Mouse (Mus musculus) liver, postnatal 0 days (tissue): Measurements from ENCODE around the gene Yjefn3. TPM values are rescaled to one million over a fixed set of nuclear protein-coding genes. Genes with fewer than 3 reads are reported as not detected.

Experiments
- ATAC-seq: fragments of 200-750 bp; cut with Nextera tagmentation; 2 replicates; pipeline ENCODE4 v1.8.0; 2017; ENCODE audit warnings: mild to moderate bottlenecking, moderate library complexity
- DNase-seq: peaks from one replicate; pipeline ENCODE4 v3.0.0-alpha.2; 2016
- H3K27ac ChIP-seq: fragments of 300-500 bp; sonication (generic); 2 replicates; pipeline ENCODE4 v1.5.1; 2014; ENCODE audit warnings: antibody characterized with exemption, moderate library complexity, mild to moderate bottlenecking, low read depth
- H3K27me3 ChIP-seq: fragments of 300-500 bp; sonication (generic); 2 replicates; pipeline ENCODE4 v1.6.1; 2014; ENCODE audit warnings: low read length, control low read depth, mixed read lengths; ENCODE audit not compliant: insufficient read depth
- H3K36me3 ChIP-seq: fragments of 300-500 bp; sonication (generic); replicated peaks from 2 replicates; pipeline ENCODE4 v1.6.1; 2014; ENCODE audit warnings: mild to moderate bottlenecking, control low read depth, low read length, moderate library complexity, mixed read lengths; ENCODE audit not compliant: insufficient read depth
- H3K4me1 ChIP-seq: fragments of 300-500 bp; sonication (generic); 2 replicates; pipeline ENCODE4 v1.6.1; 2014; ENCODE audit warnings: antibody characterized with exemption, mild to moderate bottlenecking, control low read depth; ENCODE audit not compliant: insufficient read depth
- H3K4me2 ChIP-seq: fragments of 300-500 bp; sonication (generic); 2 replicates; pipeline ENCODE4 v1.6.1; 2014; ENCODE audit warnings: low read depth, mild to moderate bottlenecking, low read length, moderate library complexity, mixed read lengths
- H3K4me3 ChIP-seq: fragments of 300-500 bp; sonication (generic); 2 replicates; pipeline ENCODE4 v1.5.1; 2014; ENCODE audit warnings: low read depth, low read length
- H3K9ac ChIP-seq: fragments of 300-500 bp; sonication (generic); replicated peaks from 2 replicates; pipeline ENCODE4 v1.6.1; 2014; ENCODE audit warnings: mild to moderate bottlenecking, moderate library complexity
- H3K9me3 ChIP-seq: fragments of 300-500 bp; sonication (generic); 2 replicates; pipeline ENCODE4 v1.6.1; 2016; ENCODE audit warnings: mild to moderate bottlenecking, control low read depth, low read length, mixed read lengths
- CTCF ChIP-seq: sonication (generic); IDR thresholded peaks from 2 replicates; pipeline ENCODE4 v1.5.1; 2016; ENCODE audit warnings: antibody characterized with exemption, low read depth
- EP300 ChIP-seq: IDR thresholded peaks from 2 replicates; pipeline ENCODE4 v1.6.1; 2016; ENCODE audit warnings: antibody characterized with exemption, low read depth, mild to moderate bottlenecking
- WGBS: fragments of 180-500 bp; shearing (Covaris S2); extraction: QIAGEN DNeasy Blood & Tissue Kit; methylation state at CpG from one replicate; pipeline ENCODE4 v1.1.7; 2014; ENCODE audit not compliant: insufficient replicate concordance; 5-methylcytosine and 5-hydroxymethylcytosine counted together
- polyA plus RNA-seq: library from polyadenylated mRNA; unstranded; fragments of >200 nt; fragmentation: Nextera tagmentation; extraction: Ambion mirVana; gene quantifications from 2 replicates; pipeline ENCODE4 v1.2.1, GENCODE M21; 2015

The Yjefn3 gene
- polyA plus RNA-seq, 1 experiment from 2014 or later, result 0.72 TPM

DNA sequence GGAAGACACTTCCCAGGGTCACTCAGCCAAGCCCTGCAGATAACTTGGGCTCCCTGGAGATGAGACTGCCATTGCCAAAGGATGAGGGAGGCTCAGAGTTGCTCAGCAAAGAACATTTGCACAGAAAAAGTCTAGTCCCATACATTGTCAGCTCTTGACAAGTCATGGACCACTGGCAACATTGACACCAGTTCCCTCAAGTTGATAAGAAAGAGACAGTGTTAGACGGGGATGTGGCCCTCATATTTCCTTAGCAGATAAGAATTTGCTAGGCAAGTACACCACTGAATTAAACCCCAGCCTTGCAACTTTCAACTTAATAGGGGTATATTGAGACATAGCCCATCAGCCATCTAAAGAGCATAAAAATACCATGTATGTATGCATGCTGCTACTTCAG is 21.5 kb upstream of the Yjefn3 start:
- no peak overlapping the region for H3K4me3 ChIP-seq
- H3K27me3 ChIP-seq, result no peaks in the 10 kb centered on the region
- no peak overlapping the region for H3K27ac ChIP-seq
- WGBS, result 40% methylated on average over 1 of the region's 1 CpGs
- peaks cover 12% of the 10 kb centered on the region; the same call in 1 of the 2 replicates for H3K36me3 ChIP-seq
- ATAC-seq (no peak), DNase-seq (no peak)
- no peak overlapping the region for H3K9ac ChIP-seq
- H3K9me3 ChIP-seq, result no peaks in the 10 kb centered on the region
- no peak for TF ChIP-seq EP300
- TF ChIP-seq CTCF, result no peak
- 0 out of 2 replicates have a peak overlapping the region, but pooled peaks have one; percentile 6 for H3K4me2 ChIP-seq
- H3K4me1 ChIP-seq, result peaks cover 49% of the 10 kb centered on the region

- peak overlapping the region; percentile 64 for H3K4me2 ChIP-seq
- H3K4me3 ChIP-seq, result no peak overlapping the region
- no peaks in the 10 kb centered on the region for H3K9me3 ChIP-seq
- WGBS, result 88% methylated on average over 2 of the region's 2 CpGs
- H3K36me3 ChIP-seq, result peaks cover 19% of the 10 kb centered on the region
- ATAC-seq (peak; percentile 52), DNase-seq (no peak)
- peaks cover 50% of the 10 kb centered on the region for H3K4me1 ChIP-seq
- TF ChIP-seq EP300 (no peak), CTCF (no peak)
- peak overlapping the region; percentile 88 for H3K27ac ChIP-seq
- H3K27me3 ChIP-seq, result no peaks in the 10 kb centered on the region
- H3K9ac ChIP-seq, result 0 out of 2 replicates have a peak overlapping the region, but pooled peaks have one; percentile 22
These were observed 18.6 kb upstream of the Yjefn3 start for GRCm38 (mm10) chr8:69921141-69921540.

GRCm38 (mm10) chr8:69919876-69920662 is 17.6 kb upstream of the Yjefn3 start:
- ATAC-seq, result peak; percentile 84
- peak overlapping the region; percentile 30; the same call in 1 of the 2 replicates for H3K9ac ChIP-seq
- H3K9me3 ChIP-seq, result no peaks in the 10 kb centered on the region
- H3K4me1 ChIP-seq, result peaks cover 50% of the 10 kb centered on the region
- H3K36me3 ChIP-seq, result peaks cover 30% of the 10 kb centered on the region
- peak; percentile 85 for DNase-seq
- TF ChIP-seq EP300 (peak; percentile 79), CTCF (no peak)
- no peaks in the 10 kb centered on the region for H3K27me3 ChIP-seq
- H3K4me2 ChIP-seq, result peak overlapping the region; percentile 64
- 28% methylated on average over 11 of the region's 11 CpGs for WGBS
- H3K4me3 ChIP-seq, result no peak overlapping the region
- peak overlapping the region; percentile 88 for H3K27ac ChIP-seq

- DNase-seq (peak; percentile 79), ATAC-seq (peak; percentile 36)
- Histone ChIP-seq H3K36me3 (peaks cover 40% of the 10 kb centered on the region), H3K27me3 (no peaks in the 10 kb centered on the region), H3K9ac (no peak overlapping the region), H3K27ac (no peak overlapping the region), H3K4me3 (no peak overlapping the region), H3K4me2 (no peak overlapping the region), H3K9me3 (no peaks in the 10 kb centered on the region), H3K4me1 (peaks cover 46% of the 10 kb centered on the region)
- 50% methylated on average over 1 of the region's 1 CpGs for WGBS
- TF ChIP-seq EP300, result no peak
- peak; percentile 96 for TF ChIP-seq CTCF
These were observed 16.5 kb upstream of the Yjefn3 start for GRCm38 (mm10) chr8:69919010-69919409.

DNA sequence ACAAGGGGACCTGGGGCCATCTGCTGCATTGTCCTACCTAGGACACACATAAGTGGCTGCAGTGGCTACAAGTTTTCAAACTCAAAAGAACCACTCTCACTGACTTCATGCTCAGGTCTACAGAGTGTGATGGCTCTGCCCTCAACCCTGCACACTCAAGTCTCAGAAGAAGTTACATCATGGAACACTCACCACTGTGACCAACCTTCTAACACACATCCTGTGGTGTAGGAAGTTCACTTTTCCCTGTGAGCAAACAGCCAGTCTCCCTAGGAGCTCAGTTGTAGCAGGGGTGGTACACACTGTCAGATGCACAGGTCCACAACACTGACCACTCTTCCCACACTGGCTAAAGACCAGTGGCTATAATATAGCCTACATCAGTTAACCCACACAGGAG is 16.0 kb upstream of the Yjefn3 start:
- H3K4me2 ChIP-seq, result no peak overlapping the region
- no peak for DNase-seq
- no peak for ATAC-seq
- H3K4me3 ChIP-seq, result no peak overlapping the region
- no peak for TF ChIP-seq CTCF
- TF ChIP-seq EP300, result no peak
- peaks cover 41% of the 10 kb centered on the region for H3K4me1 ChIP-seq
- no peak overlapping the region for H3K27ac ChIP-seq
- H3K36me3 ChIP-seq, result peaks cover 45% of the 10 kb centered on the region
- H3K9ac ChIP-seq, result no peak overlapping the region
- no peaks in the 10 kb centered on the region for H3K27me3 ChIP-seq
- no peaks in the 10 kb centered on the region for H3K9me3 ChIP-seq

- Histone ChIP-seq H3K4me2 (no peak overlapping the region), H3K27ac (no peak overlapping the region), H3K9ac (no peak overlapping the region), H3K4me3 (no peak overlapping the region), H3K9me3 (no peaks in the 10 kb centered on the region), H3K27me3 (no peaks in the 10 kb centered on the region), H3K4me1 (peaks cover 18% of the 10 kb centered on the region), H3K36me3 (peaks cover 71% of the 10 kb centered on the region)
- WGBS, result 79% methylated on average over 5 of the region's 5 CpGs
- DNase-seq, result no peak
- no peak for ATAC-seq
- TF ChIP-seq CTCF (peak; percentile 17; the same call in 1 of the 2 replicates), EP300 (no peak)
These were observed 13.2 kb upstream of the Yjefn3 start for GRCm38 (mm10) chr8:69915748-69916147.
